In the genomic region with DNA sequence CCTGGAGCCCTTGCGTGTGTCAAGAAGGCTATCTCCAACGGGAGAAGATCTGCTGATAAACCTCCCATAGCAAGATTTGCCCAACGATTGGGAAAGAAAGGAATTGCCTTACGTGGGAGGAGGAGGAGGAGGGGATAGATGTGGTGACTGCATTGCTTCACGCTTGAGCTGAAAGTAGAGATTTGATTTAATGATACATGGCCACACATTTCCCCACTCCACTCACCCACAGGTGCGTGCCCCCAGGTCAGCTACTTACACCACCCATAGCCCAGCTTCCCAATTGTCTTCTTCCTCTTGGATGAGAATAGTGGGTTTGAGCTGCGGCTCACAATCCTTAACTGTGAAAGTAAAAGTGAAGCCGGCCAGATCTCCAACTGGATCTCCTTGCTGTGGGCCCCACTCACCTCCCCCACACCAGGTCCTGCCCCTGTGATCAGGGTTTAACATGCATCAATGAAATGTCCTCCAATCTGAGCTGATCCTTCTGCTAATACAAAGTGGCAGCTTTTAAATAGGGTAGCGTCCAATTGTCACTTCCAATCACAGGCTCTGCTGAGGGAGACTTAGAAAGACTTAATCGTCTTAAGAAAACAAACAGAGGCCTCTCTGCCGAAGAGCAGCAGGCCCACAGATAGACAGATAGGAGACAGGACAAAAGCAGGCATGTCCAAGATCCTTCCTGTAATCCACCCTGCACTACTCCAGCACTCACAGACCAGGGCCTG, we compare ENCODE assay signal across 31 mouse cellular contexts.
A peak's percentile ranks its signal among the peaks of the same experiment; 100 is the strongest.
DNase-seq lines count a peak whose midpoint lies in the region; ATAC-seq and TF ChIP-seq lines count a peak whose summit lies in the region.
"Had no signal": no experiment of that assay in that cellular context is flagged by ENCODE, and none has a peak within 500 bp of the region (broad histone marks: within the 10 kb centered on the region; RNA-seq: fewer than 3 reads in every experiment).

No protein-coding gene starts in this region.

- no peak for TF ChIP-seq POLR2A in brain, embryonic 14.5 days (IDR thresholded peaks at IDR 0.05; ENCODE audit: borderline replicate concordance, extremely low read depth, insufficient read depth, insufficient read length, poor library complexity, severe bottlenecking)

- no peaks in the 10 kb centered on the region for H3K9me3 ChIP-seq in midbrain, embryonic 10.5 days (replicated peaks)
- H3K9me3 ChIP-seq in midbrain, embryonic 16.5 days (replicated peaks; ENCODE audit: control insufficient read depth, low read length, poor library complexity, severe bottlenecking), result no peaks in the 10 kb centered on the region
- H3K9me3 ChIP-seq in embryonic facial prominence, embryonic 14.5 days (ENCODE audit: control insufficient read depth, low read length), result no peaks in the 10 kb centered on the region
- H3K9me3 ChIP-seq: embryonic facial prominence, embryonic 15.5 days; heart, embryonic 13.5 days; hindbrain, embryonic 10.5 days; intestine, embryonic 15.5 days; liver, embryonic 12.5 days; stomach, embryonic 15.5 days had no signal

- peak; percentile 52 for DNase-seq in midbrain, embryonic 10.5 days (ENCODE audit: low spot score)
- peak; percentile 27 for DNase-seq in brain, embryonic 14.5 days (ENCODE audit: low read depth)
- DNase-seq in embryonic facial prominence, embryonic 14.5 days (ENCODE audit: low spot score), result peak; percentile 63
- peak; percentile 91 for DNase-seq in retina, postnatal 1 day
- DNase-seq in gastrocnemius, postnatal 10 days, result no peak
- DNase-seq in urinary bladder, postnatal 4 days (ENCODE audit: low spot score in 2 of 2), result no peak
- DNase-seq: adrenal gland, adult 2 months; adrenal gland, postnatal 36 days; B cell, adult 2 months; cerebellum, adult 2 months; cerebellum, postnatal 14 days; gastrocnemius, postnatal 36 days; heart, postnatal 10 days; kidney, adult 2 months; kidney, postnatal 4 days; left cerebral cortex, postnatal 4 days; liver, postnatal 0 days; lung, postnatal 36 days; right cerebral cortex, postnatal 14 days had no signal

- H3K9ac ChIP-seq in midbrain, embryonic 16.5 days (ENCODE audit: low read depth, low read length), result no peak overlapping the region
- no peak overlapping the region for H3K9ac ChIP-seq in embryonic facial prominence, embryonic 14.5 days (ENCODE audit: low read depth, low read length)
- H3K9ac ChIP-seq: embryonic facial prominence, embryonic 15.5 days; heart, embryonic 13.5 days; intestine, embryonic 15.5 days; liver, embryonic 12.5 days; liver, postnatal 0 days; stomach, embryonic 15.5 days had no signal

- peaks cover 45% of the 10 kb centered on the region for H3K4me1 ChIP-seq in midbrain, embryonic 10.5 days
- peaks cover 2% of the 10 kb centered on the region; the same call in 1 of the 2 replicates for H3K4me1 ChIP-seq in midbrain, embryonic 16.5 days (ENCODE audit: control insufficient read depth, insufficient read depth, low read length)
- H3K4me1 ChIP-seq in embryonic facial prominence, embryonic 14.5 days (ENCODE audit: control insufficient read depth, insufficient read depth, low read length), result no peaks in the 10 kb centered on the region
- H3K4me1 ChIP-seq: embryonic facial prominence, embryonic 15.5 days; heart, embryonic 13.5 days; liver, embryonic 12.5 days; megakaryocyte, embryonic 14.5 days; stomach, embryonic 15.5 days had no signal

- H3K27ac ChIP-seq in midbrain, embryonic 10.5 days (replicated peaks), result 0 out of 2 replicates have a peak overlapping the region, but pooled peaks have one; percentile 42
- no peak overlapping the region for H3K27ac ChIP-seq in midbrain, embryonic 16.5 days (ENCODE audit: low read length)
- H3K27ac ChIP-seq in embryonic facial prominence, embryonic 14.5 days (replicated peaks; ENCODE audit: low read depth, low read length), result no peak overlapping the region
- H3K27ac ChIP-seq: embryonic facial prominence, embryonic 15.5 days; heart, embryonic 13.5 days; hindbrain, embryonic 10.5 days; intestine, embryonic 15.5 days; kidney, postnatal 0 days; liver, embryonic 12.5 days; stomach, embryonic 15.5 days had no signal

- TF ChIP-seq CTCF in brain, embryonic 14.5 days (IDR thresholded peaks at IDR 0.05; ENCODE audit: borderline replicate concordance, extremely low read depth, insufficient read depth, insufficient read length), result no peak

- H3K4me3 ChIP-seq in midbrain, embryonic 10.5 days, result 0 out of 2 replicates have a peak overlapping the region, but pooled peaks have one; percentile 9
- no peak overlapping the region for H3K4me3 ChIP-seq in midbrain, embryonic 16.5 days (ENCODE audit: low read depth, low read length)
- H3K4me3 ChIP-seq in embryonic facial prominence, embryonic 14.5 days (ENCODE audit: low read depth, low read length), result no peak overlapping the region
- H3K4me3 ChIP-seq: embryonic facial prominence, embryonic 15.5 days; heart, embryonic 13.5 days; hindbrain, embryonic 10.5 days; intestine, embryonic 15.5 days; liver, embryonic 12.5 days; stomach, embryonic 15.5 days had no signal

- no peak overlapping the region for H3K4me2 ChIP-seq in midbrain, embryonic 16.5 days (ENCODE audit: low read length)
- no peak overlapping the region for H3K4me2 ChIP-seq in embryonic facial prominence, embryonic 14.5 days (ENCODE audit: low read depth, low read length)
- H3K4me2 ChIP-seq: embryonic facial prominence, embryonic 15.5 days; heart, embryonic 13.5 days; intestine, embryonic 15.5 days; liver, embryonic 12.5 days; stomach, embryonic 15.5 days had no signal

- 41% methylated on average over 11 of the region's 11 CpGs for whole genome bisulfite sequencing in midbrain, embryonic 10.5 days
- 38% methylated on average over 11 of the region's 11 CpGs for WGBS in midbrain, embryonic 16.5 days
- 56% methylated on average over 11 of the region's 11 CpGs for WGBS in embryonic facial prominence, embryonic 14.5 days

- H3K36me3 ChIP-seq in midbrain, embryonic 10.5 days, result no peaks in the 10 kb centered on the region
- no peaks in the 10 kb centered on the region for H3K36me3 ChIP-seq in midbrain, embryonic 16.5 days (ENCODE audit: control insufficient read depth, insufficient read depth, low read length)
- no peaks in the 10 kb centered on the region for H3K36me3 ChIP-seq in embryonic facial prominence, embryonic 14.5 days (ENCODE audit: control insufficient read depth, insufficient read depth, low read length)
- H3K36me3 ChIP-seq: embryonic facial prominence, embryonic 15.5 days; heart, embryonic 13.5 days; hindbrain, embryonic 10.5 days; intestine, embryonic 15.5 days; liver, embryonic 12.5 days; stomach, embryonic 15.5 days had no signal

- peaks cover 86% of the 10 kb centered on the region for H3K27me3 ChIP-seq in midbrain, embryonic 10.5 days (ENCODE audit: low read depth, poor library complexity, severe bottlenecking)
- no peaks in the 10 kb centered on the region; the same call in 1 of the 2 replicates for H3K27me3 ChIP-seq in midbrain, embryonic 16.5 days (ENCODE audit: control insufficient read depth, insufficient read depth, low read depth, low read length)
- H3K27me3 ChIP-seq in embryonic facial prominence, embryonic 14.5 days (replicated peaks; ENCODE audit: control insufficient read depth, insufficient read depth, low read length), result 0 out of 2 replicates have a peak, but pooled peaks cover 5% of the 10 kb centered on the region
- H3K27me3 ChIP-seq: intestine, embryonic 15.5 days; megakaryocyte, embryonic 14.5 days had no signal

- no peak for ATAC-seq in midbrain, embryonic 16.5 days
- ATAC-seq in embryonic facial prominence, embryonic 14.5 days (ENCODE audit: low read depth), result peak; percentile 60; the same call in 1 of the 2 replicates
- ATAC-seq: activated CD4-positive, CD25-positive, alpha-beta regulatory T cell, adult 4 months; forebrain, embryonic 14.5 days; hindbrain, embryonic 16.5 days; intestine, embryonic 15.5 days; liver, embryonic 12.5 days; liver, postnatal 0 days had no signal

Comparison
In these comparisons a context has a peak if more than half of its experiments do, and no peak if none do; other contexts are left out.
1. DNase-seq: peak in midbrain, embryonic 10.5 days (single experiment), brain, embryonic 14.5 days (single experiment), embryonic facial prominence, embryonic 14.5 days (single experiment) and retina, postnatal 1 day (single experiment); none in gastrocnemius, postnatal 10 days (single experiment) and urinary bladder, postnatal 4 days (0 of 2).